Mouse (Mus musculus) liver, adult 2 months (tissue): ENCODE measurements around the gene Nt5m. TPM values are rescaled to one million over a fixed set of nuclear protein-coding genes. Genes with fewer than 3 reads are reported as not detected.
A peak's percentile ranks its signal among the peaks of the same experiment; 100 is the strongest.

ENCODE experiments used
- DNase-seq: peaks from one replicate; pipeline ENCODE4 v3.0.0-alpha.2; 2011; ENCODE audit warnings: low read depth, low spot score; ENCODE audit errors: extremely low read depth
- H3K27ac ChIP-seq: fragments of 200-500 bp; replicated peaks from 2 replicates; pipeline ENCODE4 v1.5.1; 2012; ENCODE audit warnings: low read depth, mild to moderate bottlenecking, control low read depth, inconsistent platforms, low read length; ENCODE audit not compliant: insufficient read depth
- H3K27me3 ChIP-seq: fragments of 200-500 bp; 2 replicates; pipeline ENCODE4 v1.6.1; 2012; ENCODE audit warnings: mild to moderate bottlenecking, moderate library complexity, low read length, inconsistent platforms; ENCODE audit not compliant: control insufficient read depth, insufficient read depth
- H3K36me3 ChIP-seq: fragments of 200-500 bp; 2 replicates; pipeline ENCODE4 v1.6.1; 2012; ENCODE audit warnings: low read length, inconsistent platforms; ENCODE audit not compliant: control insufficient read depth, insufficient read depth
- H3K4me1 ChIP-seq: fragments of 200-500 bp; 2 replicates; pipeline ENCODE4 v1.6.1; 2011; ENCODE audit warnings: low read length; ENCODE audit not compliant: control insufficient read depth, insufficient read depth
- H3K4me3 ChIP-seq: fragments of 200-500 bp; 2 replicates; pipeline ENCODE4 v1.5.1; 2011; ENCODE audit warnings: low read depth, mild to moderate bottlenecking, control low read depth, low read length, moderate library complexity; ENCODE audit not compliant: insufficient read depth
- H3K79me2 ChIP-seq: fragments of 200-500 bp; 2 replicates; pipeline ENCODE4 v1.6.1; 2012; ENCODE audit warnings: inconsistent platforms, mild to moderate bottlenecking, low read length, moderate library complexity; ENCODE audit not compliant: control insufficient read depth, insufficient read depth
- H3K9ac ChIP-seq: fragments of 200-500 bp; 2 replicates; pipeline ENCODE4 v1.6.1; 2012; ENCODE audit warnings: low read depth, mild to moderate bottlenecking, control low read depth, inconsistent platforms, low read length
- CTCF ChIP-seq: fragments of 200-500 bp; IDR thresholded peaks from 2 replicates; pipeline ENCODE4 v1.5.1; 2011; ENCODE audit warnings: low read depth, low read length, control low read depth
- POLR2A ChIP-seq: fragments of 200-500 bp; IDR thresholded peaks from 2 replicates; pipeline ENCODE4 v1.6.1; 2011; ENCODE audit warnings: low read length, control low read depth; ENCODE audit not compliant: insufficient read depth; ENCODE audit errors: extremely low read depth
- WGBS: fragments of 180-500 bp; shearing (Covaris S2); methylation state at CpG from one replicate; pipeline ENCODE4 v1.1.7; 2018; 5-methylcytosine and 5-hydroxymethylcytosine counted together
- polyA plus RNA-seq: library from polyadenylated mRNA; depleted of rRNA; stranded (reverse); fragments of >200 nt; gene quantifications from 2 replicates; pipeline ENCODE4 v1.2.3, GENCODE M21; 2012
- total RNA-seq: library from RNA; depleted of rRNA; stranded (reverse); fragments of >200 nt; gene quantifications from 2 replicates; pipeline ENCODE4 v1.2.3, GENCODE M21; 2014

Nt5m gene
- total and polyA plus RNA-seq, 2 experiments: 6.9 to 19.3 TPM

- TF ChIP-seq POLR2A (no peak), CTCF (no peak)
- H3K4me1 ChIP-seq: peaks cover 8% of the 10 kb centered on the region
- no peak overlapping the region for H3K9ac ChIP-seq
- 95% methylated on average over 1 of the region's 1 CpGs for WGBS
- no peaks in the 10 kb centered on the region for H3K27me3 ChIP-seq
- peak; percentile 43 for DNase-seq
- peaks cover 45% of the 10 kb centered on the region for H3K36me3 ChIP-seq
- H3K27ac ChIP-seq: no peak overlapping the region
- no peak overlapping the region for H3K4me3 ChIP-seq
- H3K79me2 ChIP-seq: peaks cover 18% of the 10 kb centered on the region
Observed at GRCm38 (mm10) chr11:59805256-59805655, 34.0 kb upstream of the Nt5m start.

- H3K36me3 ChIP-seq: peaks cover 41% of the 10 kb centered on the region
- H3K79me2 ChIP-seq: peaks cover 18% of the 10 kb centered on the region
- H3K27me3 ChIP-seq: no peaks in the 10 kb centered on the region
- H3K27ac ChIP-seq: no peak overlapping the region
- DNase-seq: no peak
- H3K4me1 ChIP-seq: peaks cover 8% of the 10 kb centered on the region
- no peak for TF ChIP-seq POLR2A
- no peak for TF ChIP-seq CTCF
- no peak overlapping the region for H3K4me3 ChIP-seq
- no peak overlapping the region for H3K9ac ChIP-seq
- 90% methylated on average over 2 of the region's 2 CpGs for WGBS
Observed at GRCm38 (mm10) chr11:59805656-59806055, 33.6 kb upstream of the Nt5m start.

GRCm38 (mm10) chr11:59808170-59808960 is 30.9 kb upstream of the Nt5m start:
- TF ChIP-seq CTCF (no peak), POLR2A (no peak)
- H3K4me3 ChIP-seq: peak overlapping the region; percentile 63
- 0 out of 2 replicates have a peak overlapping the region, but pooled peaks have one; percentile 3 for H3K27ac ChIP-seq
- H3K4me1 ChIP-seq: peaks cover 14% of the 10 kb centered on the region
- H3K36me3 ChIP-seq: peaks cover 26% of the 10 kb centered on the region; the same call in 1 of the 2 replicates
- no peaks in the 10 kb centered on the region for H3K27me3 ChIP-seq
- H3K79me2 ChIP-seq: peaks cover 18% of the 10 kb centered on the region
- DNase-seq: no peak
- H3K9ac ChIP-seq: peak overlapping the region; percentile 9
- whole genome bisulfite sequencing: 65% methylated on average over 14 of the region's 14 CpGs

GRCm38 (mm10) chr11:59809071-59809669 is 30.1 kb upstream of the Nt5m start:
- DNase-seq: peak; percentile 96
- no peak for TF ChIP-seq CTCF
- TF ChIP-seq POLR2A: no peak

GRCm38 (mm10) chr11:59809670-59810474 is 29.4 kb upstream of the Nt5m start, which contains the start of gene Flcn:
Gene Flcn, minus strand, starts transcription at chr11:59810016.
- TF ChIP-seq CTCF (no peak), POLR2A (peak; percentile 97)
- peak; percentile 86 for DNase-seq
- H3K9ac ChIP-seq: peak within 1 kb of the TSS; percentile 84

More at GRCm38 (mm10) chr11:59809071-59809669, 30.1 kb upstream of the Nt5m start:
- Histone ChIP-seq H3K79me2 (peaks cover 18% of the 10 kb centered on the region), H3K4me3 (peak overlapping the region; percentile 63), H3K27me3 (no peaks in the 10 kb centered on the region), H3K4me1 (peaks cover 14% of the 10 kb centered on the region), H3K36me3 (peaks cover 21% of the 10 kb centered on the region; the same call in 1 of the 2 replicates), H3K27ac (peak overlapping the region; percentile 90), H3K9ac (peak overlapping the region; percentile 84)
- under 1% methylated on average over 15 of the region's 15 CpGs for WGBS

More at GRCm38 (mm10) chr11:59809670-59810474, 29.4 kb upstream of the Nt5m start, which contains the start of gene Flcn:
- H3K27ac ChIP-seq: peak within 1 kb of the TSS; percentile 90
- under 1% methylated on average over 52 of the region's 52 CpGs for WGBS
- H3K36me3 ChIP-seq: peaks cover 15% of the 10 kb centered on the region; the same call in 1 of the 2 replicates
- H3K4me3 ChIP-seq: peak within 1 kb of the TSS; percentile 63
- peaks cover 20% of the 10 kb centered on the region for H3K4me1 ChIP-seq
- H3K27me3 ChIP-seq: no peaks in the 10 kb centered on the region
- peaks cover 12% of the 10 kb centered on the region for H3K79me2 ChIP-seq
